Mouse (Mus musculus) stomach, embryonic 15.5 days (tissue): ENCODE measurements around the gene Gns. TPM values are rescaled to one million over a fixed set of nuclear protein-coding genes. Genes with fewer than 3 reads are reported as not detected.

Experiments
- ATAC-seq: fragments of 200-750 bp; cut with Nextera tagmentation; 2 replicates; pipeline ENCODE4 v1.8.0; 2017; ENCODE audit warnings: low read depth, moderate number of reproducible peaks, moderate TSS enrichment; ENCODE audit not compliant: insufficient read depth, low FRiP score
- H3K27ac ChIP-seq: fragments of 300-500 bp; sonication (generic); 2 replicates; pipeline ENCODE4 v1.5.1; 2015; ENCODE audit warnings: mild to moderate bottlenecking, inconsistent platforms
- H3K27me3 ChIP-seq: fragments of 300-500 bp; sonication (generic); replicated peaks from 2 replicates; pipeline ENCODE4 v1.6.1; 2015; ENCODE audit warnings: inconsistent platforms
- H3K36me3 ChIP-seq: fragments of 300-500 bp; sonication (generic); 2 replicates; pipeline ENCODE4 v1.6.1; 2015; ENCODE audit warnings: inconsistent platforms
- H3K4me1 ChIP-seq: fragments of 300-500 bp; sonication (generic); 2 replicates; pipeline ENCODE4 v1.6.1; 2015; ENCODE audit warnings: inconsistent platforms
- H3K4me2 ChIP-seq: fragments of 300-500 bp; sonication (generic); 2 replicates; pipeline ENCODE4 v1.6.1; 2015; ENCODE audit warnings: mild to moderate bottlenecking, inconsistent platforms
- H3K4me3 ChIP-seq: fragments of 300-500 bp; sonication (generic); replicated peaks from 2 replicates; pipeline ENCODE4 v1.5.1; 2015; ENCODE audit warnings: inconsistent platforms
- H3K9ac ChIP-seq: fragments of 300-500 bp; sonication (generic); 2 replicates; pipeline ENCODE4 v1.6.1; 2015; ENCODE audit warnings: inconsistent platforms
- H3K9me3 ChIP-seq: fragments of 300-500 bp; sonication (generic); 2 replicates; pipeline ENCODE4 v1.6.1; 2016; ENCODE audit warnings: inconsistent platforms
- WGBS: fragments of 180-500 bp; shearing (Covaris S2); methylation state at CpG from one replicate; pipeline ENCODE4 v1.1.7; 2015; 5-methylcytosine and 5-hydroxymethylcytosine counted together
- polyA plus RNA-seq: library from polyadenylated mRNA; unstranded; fragments of >200 nt; fragmentation: Nextera tagmentation; extraction: Ambion mirVana; gene quantifications from 2 replicates; pipeline ENCODE4 v1.2.1, GENCODE M21; 2015

Gns gene
- polyA plus RNA-seq, 1 experiment from 2014 or later = 39.6 TPM

DNA sequence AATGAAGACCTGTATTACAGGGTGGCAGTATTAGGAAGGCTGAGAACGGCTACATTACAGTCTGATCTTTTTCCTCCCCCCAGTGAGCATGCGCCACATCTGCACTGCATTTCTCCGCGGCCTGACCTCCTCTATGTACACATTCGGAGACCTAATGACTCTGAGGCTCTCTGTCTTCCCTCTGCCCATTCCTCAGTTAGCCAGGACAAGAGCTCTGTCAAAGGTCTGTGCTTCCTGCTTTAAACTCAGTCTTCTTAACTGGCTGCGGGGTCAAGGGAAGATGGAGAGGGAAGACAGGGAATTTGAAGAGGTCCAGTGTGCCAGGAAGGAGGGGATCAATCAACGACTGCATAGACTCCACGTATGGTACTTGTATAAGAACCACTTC is 71.4 kb downstream of the Gns start:
- H3K27me3 ChIP-seq = no peaks in the 10 kb centered on the region
- no peaks in the 10 kb centered on the region for H3K36me3 ChIP-seq
- 20% methylated on average over 8 of the region's 8 CpGs for WGBS
- no peaks in the 10 kb centered on the region for H3K9me3 ChIP-seq
- H3K4me3 ChIP-seq = no peak overlapping the region
- no peak for ATAC-seq
- peak overlapping the region; percentile 58 for H3K27ac ChIP-seq
- peaks cover 61% of the 10 kb centered on the region for H3K4me1 ChIP-seq
- H3K9ac ChIP-seq = no peak overlapping the region
- H3K4me2 ChIP-seq = peak overlapping the region; percentile 27

DNA sequence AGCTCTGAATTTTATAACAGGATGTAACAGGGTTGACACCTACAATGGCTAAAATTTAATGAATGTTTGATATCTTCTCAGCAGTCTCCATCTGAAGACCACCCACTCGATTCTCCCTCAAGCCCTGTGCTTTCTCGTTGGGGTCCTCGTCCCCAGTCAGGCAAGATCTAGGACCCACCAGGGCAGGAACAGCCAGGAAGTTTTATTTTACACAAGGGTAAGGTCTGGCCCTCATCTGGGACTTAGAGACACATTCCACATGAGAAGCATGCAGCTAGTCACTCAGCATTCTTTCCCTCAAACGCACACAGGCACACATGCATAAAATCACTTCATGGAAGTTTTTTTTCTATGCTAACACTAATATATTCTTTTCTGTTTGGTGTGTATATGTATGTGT is 71.8 kb downstream of the Gns start:
- 22% methylated on average over 4 of the region's 4 CpGs for WGBS
- Histone ChIP-seq H3K9me3 (no peaks in the 10 kb centered on the region), H3K4me2 (no peak overlapping the region), H3K4me1 (peaks cover 57% of the 10 kb centered on the region), H3K27me3 (no peaks in the 10 kb centered on the region), H3K27ac (peak overlapping the region; percentile 58), H3K36me3 (no peaks in the 10 kb centered on the region), H3K4me3 (no peak overlapping the region), H3K9ac (no peak overlapping the region)
- no peak for ATAC-seq

DNA sequence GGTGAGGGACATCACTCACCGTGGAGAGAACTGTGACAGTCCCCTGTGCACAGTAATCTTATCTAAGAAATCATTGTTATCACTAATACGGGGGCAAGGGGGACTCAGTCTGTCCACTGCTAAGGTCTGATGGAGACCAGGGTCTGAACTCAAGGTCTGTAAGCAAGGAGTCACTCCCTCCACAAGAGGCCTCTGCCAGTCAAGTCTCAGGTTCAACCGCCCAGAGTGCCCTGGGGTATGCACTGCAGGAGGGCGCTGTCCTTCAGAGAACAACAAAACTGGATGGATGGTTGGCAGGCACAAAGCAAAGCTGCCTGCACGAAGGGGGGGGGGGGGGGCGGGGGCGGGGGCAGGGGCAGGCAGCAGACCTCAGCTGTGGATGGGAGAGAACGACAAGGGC is 73.2 kb downstream of the Gns start:
- Histone ChIP-seq H3K36me3 (no peaks in the 10 kb centered on the region), H3K9me3 (no peaks in the 10 kb centered on the region), H3K4me1 (peaks cover 49% of the 10 kb centered on the region), H3K9ac (no peak overlapping the region), H3K4me3 (no peak overlapping the region), H3K27me3 (no peaks in the 10 kb centered on the region), H3K4me2 (no peak overlapping the region), H3K27ac (no peak overlapping the region)
- no peak for ATAC-seq
- WGBS = 67% methylated on average over 7 of the region's 8 CpGs

DNA sequence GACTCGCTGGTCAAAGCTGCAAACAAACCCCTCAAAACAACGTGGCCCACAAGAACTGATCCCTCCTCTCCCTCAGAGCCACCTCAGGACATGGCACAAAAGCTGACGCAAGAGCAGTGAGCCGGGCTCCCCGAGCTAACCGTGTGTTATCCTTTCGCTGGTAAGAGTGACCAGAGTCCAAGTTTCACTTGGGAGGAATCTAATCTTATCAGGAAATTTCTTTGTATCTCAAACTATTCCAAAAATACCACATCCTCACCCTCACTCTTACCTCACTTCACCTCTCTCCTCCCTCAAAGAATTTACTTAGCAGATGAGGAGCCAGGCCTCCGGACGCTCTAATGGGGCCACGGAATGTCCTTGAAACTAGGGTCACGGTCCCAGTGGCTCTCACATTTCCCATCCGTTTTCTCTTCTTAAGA is 74.4 kb downstream of the Gns start:
- no peak for ATAC-seq

DNA sequence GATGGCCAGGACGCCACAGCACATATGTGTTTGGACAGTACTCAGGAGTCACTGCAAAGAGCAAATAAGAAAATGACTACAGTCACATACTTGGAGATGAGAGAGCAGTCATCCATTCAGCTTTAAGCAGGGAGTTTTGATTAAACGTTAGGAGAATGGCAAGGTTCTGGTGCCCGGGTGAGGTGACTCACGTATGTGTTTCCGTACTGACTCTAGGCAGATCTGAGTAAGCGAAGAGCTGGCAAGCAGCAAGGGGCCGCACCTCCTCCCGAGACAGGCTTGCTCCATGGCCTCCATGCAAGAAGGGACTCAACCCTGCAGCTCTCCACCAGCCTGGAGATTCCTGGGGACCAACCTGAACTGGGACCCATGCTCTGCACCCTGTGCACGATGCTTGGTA is 78.9 kb downstream of the Gns start:
- no peaks in the 10 kb centered on the region for H3K9me3 ChIP-seq
- H3K27me3 ChIP-seq = no peaks in the 10 kb centered on the region
- H3K4me3 ChIP-seq = no peak overlapping the region
- 81% methylated on average over 9 of the region's 9 CpGs for WGBS
- H3K4me2 ChIP-seq = no peak overlapping the region
- H3K27ac ChIP-seq = no peak overlapping the region
- H3K36me3 ChIP-seq = no peaks in the 10 kb centered on the region
- H3K9ac ChIP-seq = no peak overlapping the region
- 0 out of 2 replicates have a peak, but pooled peaks cover 19% of the 10 kb centered on the region for H3K4me1 ChIP-seq
- no peak for ATAC-seq

More for the DNA sequence above, 74.4 kb downstream of the Gns start:
- Histone ChIP-seq H3K4me1 (peaks cover 43% of the 10 kb centered on the region), H3K4me2 (no peak overlapping the region), H3K27ac (no peak overlapping the region), H3K36me3 (no peaks in the 10 kb centered on the region), H3K4me3 (no peak overlapping the region), H3K27me3 (no peaks in the 10 kb centered on the region), H3K9me3 (no peaks in the 10 kb centered on the region), H3K9ac (no peak overlapping the region)
- 66% methylated on average over 12 of the region's 12 CpGs for WGBS

DNA sequence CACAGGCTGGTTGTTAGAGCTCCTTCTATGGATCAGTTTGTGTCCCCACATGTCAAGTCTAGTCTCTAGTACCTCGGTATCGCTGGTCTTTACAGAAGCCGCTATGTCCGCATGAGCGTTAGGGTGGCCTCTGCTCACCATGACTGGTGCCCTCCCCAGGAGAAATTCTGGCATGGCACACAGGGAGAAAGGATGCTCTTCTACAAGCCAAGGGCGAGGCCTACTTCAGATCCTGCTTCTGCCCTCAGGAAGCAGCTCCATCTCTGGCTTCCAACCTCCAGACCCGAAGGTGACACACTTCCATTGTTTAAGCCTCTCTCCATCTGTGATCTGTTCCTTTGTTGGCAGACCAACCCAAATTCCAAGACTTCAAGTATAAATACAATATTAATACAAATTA is 79.3 kb downstream of the Gns start:
- ATAC-seq = no peak
- Histone ChIP-seq H3K36me3 (no peaks in the 10 kb centered on the region), H3K9ac (no peak overlapping the region), H3K9me3 (no peaks in the 10 kb centered on the region), H3K4me1 (0 out of 2 replicates have a peak, but pooled peaks cover 16% of the 10 kb centered on the region), H3K27me3 (no peaks in the 10 kb centered on the region), H3K27ac (no peak overlapping the region), H3K4me2 (no peak overlapping the region), H3K4me3 (no peak overlapping the region)
- 86% methylated on average over 7 of the region's 7 CpGs for WGBS

DNA sequence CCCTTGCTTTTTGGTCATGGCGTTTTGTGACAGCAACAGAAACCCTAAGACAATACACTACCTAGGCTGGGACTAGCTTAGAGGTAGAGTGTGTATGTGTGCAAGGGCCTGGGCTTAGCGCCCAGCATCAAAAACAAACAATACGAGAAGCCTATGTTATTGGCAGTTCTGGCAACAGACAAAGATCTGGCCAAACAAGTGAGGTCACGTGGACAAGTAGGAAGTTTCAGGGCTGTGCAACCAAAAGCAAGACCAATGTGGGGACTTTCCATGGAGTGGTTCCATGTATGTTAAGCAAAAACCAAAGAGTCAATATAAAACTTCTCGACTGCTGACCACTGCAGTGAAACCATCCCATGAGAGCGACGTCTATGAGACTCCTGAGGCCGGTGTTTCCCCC is 80.9 kb downstream of the Gns start:
- Histone ChIP-seq H3K9ac (no peak overlapping the region), H3K27ac (no peak overlapping the region), H3K9me3 (no peaks in the 10 kb centered on the region), H3K4me2 (no peak overlapping the region), H3K27me3 (no peaks in the 10 kb centered on the region), H3K4me1 (0 out of 2 replicates have a peak, but pooled peaks cover 7% of the 10 kb centered on the region), H3K36me3 (no peaks in the 10 kb centered on the region; the same call in 1 of the 2 replicates), H3K4me3 (no peak overlapping the region)
- 0 out of 2 replicates have a peak, but pooled peaks have one; percentile 47 for ATAC-seq
- 77% methylated on average over 8 of the region's 8 CpGs for WGBS

Other genes with a start within 250 kb of the Gns start
- gene Tbc1d30, start 13.8 kb upstream of the Gns start, polyA plus RNA-seq = 8.0 and 8.2 TPM in 2 replicates
- 22.4 and 25.7 TPM in 2 replicates for gene Rassf3, start 111.3 kb downstream of the Gns start, polyA plus RNA-seq
- 30.1 and 33.1 TPM in 2 replicates for gene Tbk1, start 221.7 kb downstream of the Gns start, polyA plus RNA-seq